Mouse (Mus musculus) CH12.LX (cell line): ENCODE measurements around the gene Prkce. TPM values are rescaled to one million over a fixed set of nuclear protein-coding genes. Genes with fewer than 3 reads are reported as not detected.

Experiments
- DNase-seq: peaks from one replicate; pipeline ENCODE4 v3.0.0-alpha.2; 2013; ENCODE audit errors: extremely low read depth
- H3K27ac ChIP-seq: 2 replicates; pipeline ENCODE4 v1.5.1; 2012; ENCODE audit warnings: low read depth, mild to moderate bottlenecking, control low read depth, moderate library complexity; ENCODE audit not compliant: insufficient read depth
- H3K27me3 ChIP-seq: replicated peaks from 2 replicates; pipeline ENCODE3; 2012; ENCODE audit warnings: inconsistent platforms
- H3K36me3 ChIP-seq, 2 experiments: replicated peaks in 1 of 2; 2 replicates each; pipeline versions ENCODE3 to v1.6.1; 2012; ENCODE audit warnings: inconsistent platforms in 1 of 2, low read length in 1 of 2, mild to moderate bottlenecking in 1 of 2, mixed read lengths in 1 of 2, moderate library complexity in 1 of 2; ENCODE audit not compliant: control insufficient read depth in 1 of 2, insufficient read depth in 1 of 2
- H3K4me1 ChIP-seq, 2 experiments: 2 replicates each; pipeline ENCODE4 v1.6.1; 2012; ENCODE audit warnings: inconsistent platforms in 1 of 2, moderate library complexity in 1 of 2; ENCODE audit not compliant: insufficient read depth in 2 of 2, control insufficient read depth in 1 of 2
- H3K4me2 ChIP-seq: 2 replicates; pipeline ENCODE4 v1.6.1; 2012; ENCODE audit warnings: low read depth, mild to moderate bottlenecking, control low read depth; ENCODE audit not compliant: poor library complexity, insufficient read depth, severe bottlenecking
- H3K4me3 ChIP-seq, 3 experiments: fragments of 150-350 bp in 1 of 3; sonication (generic) in 1 of 3; replicated peaks in 1 of 3; 2 replicates each; pipeline versions ENCODE3 to v1.5.1; 2011 to 2012; ENCODE audit warnings: low read depth in 2 of 3, low read length in 2 of 3, mild to moderate bottlenecking in 2 of 3, moderate library complexity in 2 of 3, control low read depth in 1 of 3, improper control_type of control experiment in 1 of 3, inconsistent platforms in 1 of 3, mixed read lengths in 1 of 3; ENCODE audit not compliant: poor library complexity in 1 of 3
- H3K79me2 ChIP-seq: replicated peaks from 2 replicates; pipeline ENCODE4 v1.6.1; 2012; ENCODE audit warnings: mild to moderate bottlenecking, moderate library complexity; ENCODE audit not compliant: control insufficient read depth, poor library complexity, insufficient read depth, severe bottlenecking; ENCODE audit errors: extremely low read depth
- H3K9ac ChIP-seq: 2 replicates; pipeline ENCODE4 v1.6.1; 2012; ENCODE audit warnings: low read depth, mild to moderate bottlenecking, control low read depth, moderate library complexity; ENCODE audit not compliant: insufficient read depth
- H3K9me3 ChIP-seq: replicated peaks from 2 replicates; pipeline ENCODE3; 2012; ENCODE audit warnings: low read length, inconsistent platforms, mixed read lengths
- CHD2 ChIP-seq: IDR thresholded peaks from 2 replicates; pipeline ENCODE4 v1.6.1; 2011; ENCODE audit warnings: low read length, improper control_type of control experiment
- ELF1 ChIP-seq: IDR thresholded peaks from 2 replicates; pipeline ENCODE4 v1.6.1; 2014; ENCODE audit warnings: low read depth, mild to moderate bottlenecking, inconsistent platforms, low read length, improper control_type of control experiment
- ETS1 ChIP-seq: conservative IDR thresholded peaks from 2 replicates; pipeline ENCODE4 v1.6.1; 2012; ENCODE audit warnings: low read depth, mild to moderate bottlenecking, inconsistent platforms, low read length, improper control_type of control experiment, moderate library complexity
- IRF4 ChIP-seq: IDR thresholded peaks from 2 replicates; pipeline ENCODE4 v1.6.1; 2014; ENCODE audit warnings: low read depth, mild to moderate bottlenecking, inconsistent platforms, low read length, improper control_type of control experiment
- JUND ChIP-seq: conservative IDR thresholded peaks from 2 replicates; pipeline ENCODE4 v1.6.1; 2011; ENCODE audit warnings: low read depth, low read length, improper control_type of control experiment
- KAT2A ChIP-seq: IDR thresholded peaks from 2 replicates; pipeline ENCODE4 v1.6.1; 2012; ENCODE audit warnings: low read length, improper control_type of control experiment, inconsistent platforms; ENCODE audit not compliant: insufficient replicate concordance
- MAFK ChIP-seq: IDR thresholded peaks from 2 replicates; pipeline ENCODE4 v1.6.1; 2011; ENCODE audit warnings: low read length, improper control_type of control experiment; ENCODE audit not compliant: insufficient replicate concordance
- MAZ ChIP-seq: IDR thresholded peaks from 2 replicates; pipeline ENCODE4 v1.6.1; 2012; ENCODE audit warnings: low read depth, mild to moderate bottlenecking, inconsistent platforms, low read length, improper control_type of control experiment, moderate library complexity
- MEF2A ChIP-seq: IDR thresholded peaks from 2 replicates; pipeline ENCODE4 v1.6.1; 2014; ENCODE audit warnings: low read depth, mild to moderate bottlenecking, inconsistent platforms, low read length, improper control_type of control experiment, borderline replicate concordance
- MXI1 ChIP-seq: IDR thresholded peaks from 2 replicates; pipeline ENCODE4 v1.6.1; 2011; ENCODE audit warnings: mild to moderate bottlenecking, low read depth, low read length, improper control_type of control experiment
- POLR2A ChIP-seq: IDR thresholded peaks from 2 replicates; pipeline ENCODE4 v1.6.1; 2011; ENCODE audit warnings: low read depth, mild to moderate bottlenecking, improper control_type of control experiment, low read length
- USF1 ChIP-seq: IDR thresholded peaks from 2 replicates; pipeline ENCODE4 v1.6.1; 2014; ENCODE audit warnings: low read depth, mild to moderate bottlenecking, inconsistent platforms, low read length, improper control_type of control experiment
- USF2 ChIP-seq: conservative IDR thresholded peaks from 2 replicates; pipeline ENCODE4 v1.6.1; 2011; ENCODE audit warnings: low read depth, low read length, improper control_type of control experiment
- dilution Hi-C: fragments of 300-500 bp; cut with MboI; formaldehyde crosslinking; loops from 2 replicates; pipeline ENCODE4 v1.14.3; 2020; ENCODE audit warnings: low sequenced_read_pairs; ENCODE audit not compliant: extremely low pct_unique_long_range_greater_than_20kb, extremely low pct_ligation_motif_present
- in situ Hi-C: fragments of 300-500 bp; cut with MboI; formaldehyde crosslinking; loops from 3 replicates; pipeline ENCODE4 v1.14.3; 2019; ENCODE audit warnings: low sequenced_read_pairs, low pct_ligation_motif_present, low pct_unique_long_range_greater_than_20kb, mixed read lengths
- polyA plus RNA-seq: library from polyadenylated mRNA; unstranded; fragments of >175 nt; gene quantifications from 2 replicates; pipeline ENCODE4 v1.2.1, GENCODE M21; 2012; ENCODE audit warnings: low read depth; ENCODE audit not compliant: insufficient read length
- total RNA-seq, 2 experiments: library from RNA; depleted of rRNA; stranded (reverse); fragments of 300-350 nt in 1 of 2; fragments of >200 nt in 1 of 2; gene quantifications; 2 replicates each; pipeline ENCODE4 v1.2.3; 2012 to 2014

The Prkce gene
- total and polyA plus RNA-seq, 3 experiments, result 4.1 to 13.2 (median 11.4) TPM

GRCm38 (mm10) chr17:86617570-86618237 is 450.1 kb downstream of the Prkce start:
- TF ChIP-seq MAFK (no peak), KAT2A (no peak), IRF4 (no peak), USF1 (no peak), MEF2A (no peak), MAZ (no peak), ELF1 (no peak), ETS1 (no peak), POLR2A (no peak)
- dilution Hi-C loops, result no loop called here

DNA sequence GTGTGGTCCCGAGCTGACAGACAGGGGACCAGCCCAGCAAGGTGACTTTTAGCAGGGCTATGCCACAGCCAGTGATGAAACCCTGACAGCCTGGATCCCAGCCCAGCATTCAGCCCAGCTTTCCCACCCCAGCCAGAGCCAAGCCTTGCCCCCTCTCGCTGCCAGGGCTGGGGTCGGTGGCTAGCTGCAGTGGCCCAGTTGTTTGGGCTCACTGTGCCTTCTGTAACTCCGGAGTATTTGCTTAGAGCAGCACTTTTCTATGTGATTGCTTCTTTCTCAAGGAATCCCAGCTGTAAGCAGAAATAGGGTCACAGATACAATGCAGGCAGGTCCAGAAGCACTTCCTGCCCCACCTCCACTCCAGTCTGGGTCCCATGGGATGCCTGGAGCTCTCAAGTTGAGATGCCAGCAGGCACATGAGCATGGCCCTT is 450.9 kb downstream of the Prkce start:
- H3K79me2 ChIP-seq, result no peaks in the 10 kb centered on the region
- in situ Hi-C loops, result no loop called here
- H3K9ac ChIP-seq, result no peak overlapping the region
- no peak overlapping the region for H3K4me3 ChIP-seq
- no peaks in the 10 kb centered on the region for H3K27me3 ChIP-seq
- no peaks in the 10 kb centered on the region for H3K9me3 ChIP-seq
- no peak overlapping the region for H3K4me2 ChIP-seq
- TF ChIP-seq JUND (no peak), POLR2A (no peak), MAZ (no peak), MEF2A (no peak), MXI1 (no peak)
- DNase-seq, result no peak
- peaks cover 7 to 34% of the 10 kb centered on the region in 2 experiments; a peak in 3 of 4 replicates for H3K4me1 ChIP-seq
- no peak overlapping the region for H3K27ac ChIP-seq
- dilution Hi-C loops, result no loop called here
- peaks cover 14 to 46% of the 10 kb centered on the region in 2 experiments for H3K36me3 ChIP-seq

More at GRCm38 (mm10) chr17:86617570-86618237, 450.1 kb downstream of the Prkce start:
- Histone ChIP-seq H3K9me3 (no peaks in the 10 kb centered on the region), H3K4me3 (no peak overlapping the region), H3K4me1 (peaks cover 7 to 34% of the 10 kb centered on the region in 2 experiments; a peak in 3 of 4 replicates), H3K4me2 (no peak overlapping the region), H3K27ac (no peak overlapping the region), H3K36me3 (peaks cover 14 to 41% of the 10 kb centered on the region in 2 experiments), H3K27me3 (no peaks in the 10 kb centered on the region), H3K79me2 (no peaks in the 10 kb centered on the region), H3K9ac (no peak overlapping the region)
- in situ Hi-C loops, result no loop called here
- peak; percentile 25 for DNase-seq

DNA sequence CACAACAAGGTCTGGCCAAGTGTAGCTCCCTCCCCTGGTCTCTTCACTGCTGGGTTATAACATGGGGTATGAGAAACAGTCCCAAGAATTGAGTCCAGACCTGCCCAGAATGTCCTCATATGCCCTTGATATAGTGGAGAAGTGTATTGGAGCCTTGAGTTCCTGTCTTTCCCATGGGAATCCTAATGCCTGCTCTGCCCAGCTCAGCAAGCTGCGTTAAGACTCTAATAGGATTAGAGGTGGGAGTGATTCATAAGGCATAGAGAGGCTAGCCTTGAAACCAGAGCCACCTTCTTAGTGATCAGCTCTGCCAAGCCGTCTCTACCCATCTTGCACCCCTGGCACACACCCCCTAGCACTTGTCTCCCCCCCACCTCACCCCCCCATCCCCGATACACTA is 455.3 kb downstream of the Prkce start:
- no peak overlapping the region for H3K4me3 ChIP-seq
- dilution Hi-C loops, result no loop called here
- H3K27ac ChIP-seq, result no peak overlapping the region
- no peak for DNase-seq
- H3K4me1 ChIP-seq, result peaks cover 5 to 22% of the 10 kb centered on the region in 2 experiments; a peak in 3 of 4 replicates
- no peak overlapping the region for H3K4me2 ChIP-seq
- in situ Hi-C loops, result no loop called here
- no peak overlapping the region for H3K9ac ChIP-seq
- peaks cover 30 to 73% of the 10 kb centered on the region in 2 experiments for H3K36me3 ChIP-seq
- no peaks in the 10 kb centered on the region for H3K9me3 ChIP-seq
- H3K79me2 ChIP-seq, result no peaks in the 10 kb centered on the region
- TF ChIP-seq MXI1 (no peak), USF2 (no peak), CHD2 (no peak), USF1 (no peak), KAT2A (no peak)
- TF ChIP-seq, all 38 proteins: peak for 0
- no peaks in the 10 kb centered on the region for H3K27me3 ChIP-seq
